Mouse (Mus musculus): ENCODE measurements around the gene Fbxo3.
"Not testable (repeated sequence)": the region's sequence is repeated elsewhere in the genome, so short reads cannot be mapped to it uniquely, and the experiment has no call there.

Fbxo3 gene

GRCm38 (mm10) chr2:104035595-104035994 is 8.1 kb downstream of the Fbxo3 start:
- no peak for DNase-seq (ENCODE audit: extremely low spot score, low read depth, low spot score)

DNA sequence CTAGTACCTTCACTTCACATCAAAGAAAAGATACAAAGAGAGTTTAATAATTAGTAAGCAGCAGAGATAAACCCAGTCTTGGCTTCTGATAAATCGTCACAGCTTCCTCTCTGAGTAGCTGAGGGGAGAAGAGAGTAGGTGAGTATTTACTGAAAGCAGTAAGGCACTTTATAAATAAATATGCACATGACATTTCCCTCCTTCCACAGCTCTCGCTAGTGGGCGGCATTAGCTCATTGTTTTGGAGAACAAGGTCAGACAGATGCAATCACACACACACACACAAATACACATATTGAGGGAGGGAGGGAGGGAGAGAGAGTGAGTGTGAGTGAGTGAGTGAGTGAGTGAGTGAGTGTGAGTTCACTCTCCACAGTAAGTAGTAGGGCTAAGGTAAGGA is 8.8 kb downstream of the Fbxo3 start:
- no peak for DNase-seq (ENCODE audit: extremely low spot score, low read depth, low spot score)

GRCm38 (mm10) chr2:104038236-104038635 is 10.7 kb downstream of the Fbxo3 start:
- no peak for DNase-seq (ENCODE audit: extremely low spot score, low read depth, low spot score)

GRCm38 (mm10) chr2:104041632-104042031 is 14.1 kb downstream of the Fbxo3 start:
- DNase-seq (ENCODE audit: extremely low spot score, low read depth, low spot score), result no peak

GRCm38 (mm10) chr2:104042766-104043165 is 15.2 kb downstream of the Fbxo3 start:
- DNase-seq (ENCODE audit: extremely low spot score, low read depth, low spot score), result no peak

GRCm38 (mm10) chr2:104043624-104044478 is 16.3 kb downstream of the Fbxo3 start:
- DNase-seq (ENCODE audit: extremely low spot score, low read depth, low spot score), result no peak

DNA sequence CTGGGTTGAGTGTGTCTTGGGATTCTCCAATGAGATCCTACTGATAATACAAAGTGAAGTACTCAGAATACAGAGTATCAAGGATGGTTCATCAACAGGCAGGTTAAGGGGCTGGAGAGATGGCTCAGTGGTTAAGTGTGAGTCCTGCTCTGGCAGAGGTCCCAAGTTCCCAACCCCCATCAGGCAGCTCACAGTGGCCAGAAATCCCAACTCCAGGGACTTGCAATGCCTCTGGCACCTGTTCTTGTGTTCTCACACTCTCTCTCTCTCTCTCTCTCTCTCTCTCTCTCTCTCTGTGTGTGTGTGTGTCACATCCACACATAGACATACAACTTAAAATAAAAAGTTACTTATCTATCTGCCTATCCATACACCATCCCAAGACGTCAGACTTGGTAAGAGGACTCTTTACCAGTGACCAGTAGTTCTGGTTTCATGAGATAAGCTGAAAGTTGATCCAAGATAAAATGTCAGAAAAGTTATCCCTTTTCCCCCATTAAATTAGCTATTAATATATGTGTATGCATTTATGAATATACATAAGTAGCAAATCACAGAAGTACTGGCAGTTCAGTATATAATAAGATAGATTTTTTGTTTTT is 17.1 kb downstream of the Fbxo3 start:
- DNase-seq (ENCODE audit: extremely low spot score, low read depth, low spot score), result no peak

GRCm38 (mm10) chr2:104058381-104058780 is 30.9 kb downstream of the Fbxo3 start:
- no peak for DNase-seq (ENCODE audit: extremely low spot score, low read depth, low spot score)

DNA sequence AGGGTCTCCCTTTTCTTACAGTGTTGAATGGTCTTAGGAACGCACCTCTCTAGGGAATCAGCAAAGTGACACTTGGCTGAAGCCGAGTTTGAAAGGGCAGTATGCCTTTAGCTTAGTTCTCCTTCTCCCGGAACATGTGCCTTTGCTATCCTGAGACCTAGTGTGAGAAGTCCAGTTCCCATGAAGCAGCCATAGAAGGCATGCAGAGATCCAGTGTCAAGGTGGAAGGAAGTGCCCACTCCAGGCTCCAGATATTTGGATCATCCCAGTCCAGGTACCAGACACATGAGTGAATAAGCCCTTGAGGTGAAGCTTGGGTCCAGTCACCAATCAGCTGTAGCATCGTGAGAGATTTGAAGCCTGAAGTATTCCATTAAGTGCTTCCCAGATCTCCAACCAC is 31.4 kb downstream of the Fbxo3 start:
- no peak for DNase-seq (ENCODE audit: extremely low spot score, low read depth, low spot score)

DNA sequence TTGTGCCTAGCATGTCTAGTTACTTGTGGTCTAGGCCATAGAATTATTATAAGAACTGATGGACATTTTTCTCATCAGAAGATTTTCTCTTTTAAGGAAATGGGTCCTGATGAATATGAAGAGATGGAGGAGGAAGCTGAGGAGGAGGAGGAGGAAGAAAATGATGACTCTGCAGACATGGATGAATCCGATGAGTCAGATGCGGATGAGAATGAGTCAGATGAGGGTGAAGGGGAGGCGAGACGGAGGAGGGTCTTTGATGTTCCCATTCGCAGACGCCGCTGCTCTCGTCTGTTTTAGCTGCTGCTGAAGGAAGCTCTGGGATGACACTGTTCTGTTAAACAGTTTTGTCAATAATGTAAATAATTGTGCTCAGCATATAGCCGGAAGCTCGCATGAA is 32.3 kb downstream of the Fbxo3 start:
- DNase-seq (ENCODE audit: extremely low spot score, low read depth, low spot score), result no peak

GRCm38 (mm10) chr2:104060996-104061395 is 33.5 kb downstream of the Fbxo3 start:
- DNase-seq (ENCODE audit: extremely low spot score, low read depth, low spot score), result no peak

GRCm38 (mm10) chr2:104062665-104063064 is 35.1 kb downstream of the Fbxo3 start:
- DNase-seq (ENCODE audit: extremely low spot score, low read depth, low spot score), result no peak

- no peak for DNase-seq (ENCODE audit: extremely low spot score, low read depth, low spot score)
Observed at GRCm38 (mm10) chr2:104064152-104064551, 36.6 kb downstream of the Fbxo3 start.

- DNase-seq (ENCODE audit: extremely low spot score, low read depth, low spot score), result not testable (repeated sequence)
Observed at GRCm38 (mm10) chr2:104065526-104065925, 38.0 kb downstream of the Fbxo3 start, which contains the start of gene Gm10912. TSS of gene Gm10912 (plus strand) at chr2:104065826.

DNA sequence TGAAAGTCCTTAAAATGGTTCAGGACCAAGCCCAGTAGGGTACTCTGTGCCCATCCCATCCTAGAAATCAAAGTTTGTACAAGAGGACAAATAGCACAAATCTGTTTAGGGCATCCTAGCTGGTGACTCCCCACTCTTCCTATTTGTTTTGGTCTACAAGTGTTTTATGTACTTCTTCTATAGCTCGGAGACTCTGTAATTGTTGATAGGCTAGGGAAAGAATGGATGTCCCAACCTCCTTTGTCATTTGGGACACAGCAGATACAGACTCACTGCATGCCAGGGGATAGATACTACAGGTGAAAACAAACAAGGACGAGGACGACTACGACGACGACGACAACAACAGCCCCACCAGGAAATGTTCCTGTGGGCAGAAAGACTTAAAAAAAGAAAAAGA is 40.9 kb downstream of the Fbxo3 start, which contains the start of gene Gm10799:
TSS of gene Gm10799 (minus strand) at position 101 of the 400 bp plus-strand sequence.
- DNase-seq (ENCODE audit: extremely low spot score, low read depth, low spot score), result not testable (repeated sequence)

DNA sequence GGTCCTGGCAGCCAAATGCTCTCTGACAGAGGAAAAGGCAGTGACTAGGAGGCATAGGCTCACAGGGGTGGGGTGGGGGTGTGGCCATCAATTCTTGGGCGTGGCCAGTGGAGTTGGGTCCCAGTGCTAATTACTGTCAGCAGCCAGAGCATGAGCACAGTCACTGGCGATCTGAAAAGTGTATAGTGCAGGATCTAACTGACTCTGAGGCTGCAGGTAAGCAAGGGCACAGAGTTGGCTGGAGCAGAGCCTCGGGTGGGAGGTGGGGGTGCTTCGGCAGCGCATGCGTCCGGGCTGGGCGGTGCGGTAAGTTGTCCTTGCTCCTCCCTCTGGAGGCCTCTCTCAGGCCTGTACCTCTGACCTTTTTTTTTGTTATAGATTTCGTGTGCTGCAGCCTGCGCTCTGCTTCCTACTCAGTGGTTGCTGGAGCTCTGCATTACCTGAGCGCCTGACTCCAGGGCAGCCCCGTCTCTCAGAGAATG is 42.2 kb downstream of the Fbxo3 start, which contains the start of gene Cd59b:
TSS of gene Cd59b (plus strand) at position 146 of the 482 bp plus-strand sequence.
- no peak for DNase-seq (ENCODE audit: extremely low spot score, low read depth, low spot score)

- not testable (repeated sequence) for DNase-seq (ENCODE audit: extremely low spot score, low read depth, low spot score)
Observed at GRCm38 (mm10) chr2:104078285-104078684, 50.8 kb downstream of the Fbxo3 start.

DNA sequence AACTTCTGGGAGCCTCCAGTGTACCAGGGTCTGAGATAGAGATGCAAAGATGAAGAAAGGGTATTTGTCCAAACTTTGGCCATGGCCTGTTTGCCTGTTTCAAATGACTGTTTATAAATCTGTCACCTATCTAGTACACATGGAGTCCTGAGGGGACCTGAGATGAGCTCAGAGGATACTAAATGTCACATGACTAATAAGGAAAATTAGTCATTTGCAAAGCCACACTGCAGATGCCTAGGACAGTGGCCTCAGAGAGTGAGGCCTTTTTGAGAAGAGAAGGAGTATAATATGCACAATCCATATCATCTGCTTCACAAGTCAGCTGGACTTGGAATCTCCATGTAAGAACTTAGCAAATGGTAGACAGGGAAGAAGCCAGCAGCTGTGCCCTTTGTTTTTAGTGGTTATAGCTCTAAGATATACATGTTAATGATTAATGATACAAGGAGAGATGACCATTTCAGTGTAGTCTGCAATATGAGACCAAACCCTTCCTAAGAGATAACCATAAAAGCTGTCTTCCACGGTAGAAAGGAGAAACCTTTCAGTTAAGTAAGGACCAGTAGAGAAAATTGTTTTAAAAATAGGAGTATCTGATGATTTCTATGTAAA is 54.0 kb downstream of the Fbxo3 start:
- not testable (repeated sequence) for DNase-seq (ENCODE audit: extremely low spot score, low read depth, low spot score)

DNA sequence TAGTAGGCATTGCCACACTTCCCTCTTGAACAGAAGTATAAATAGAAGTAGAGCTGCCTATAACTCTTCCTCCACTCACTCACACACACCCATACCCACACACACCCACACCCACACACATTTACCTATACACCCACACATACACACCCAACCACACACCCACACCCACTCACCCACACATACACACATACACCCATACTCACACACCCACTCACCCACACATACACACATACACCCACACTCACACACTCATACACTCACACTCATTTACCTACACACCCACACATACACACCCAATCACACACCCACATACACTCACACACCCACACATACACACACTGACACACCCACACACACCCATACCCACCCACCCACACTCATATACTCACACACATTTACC is 55.0 kb downstream of the Fbxo3 start:
- no peak for DNase-seq (ENCODE audit: extremely low spot score, low read depth, low spot score)

- DNase-seq (ENCODE audit: extremely low spot score, low read depth, low spot score), result not testable (repeated sequence)
Observed at GRCm38 (mm10) chr2:104084027-104084426, 56.5 kb downstream of the Fbxo3 start.

- not testable (repeated sequence) for DNase-seq (ENCODE audit: extremely low spot score, low read depth, low spot score)
Observed at GRCm38 (mm10) chr2:104087562-104087961, 60.0 kb downstream of the Fbxo3 start.

Data from hindlimb bud, embryonic 11.5 days (tissue).